Mouse (Mus musculus): ENCODE measurements at regions not wholly inside any gene's neighbourhood (a gene's known extent, or its start where the extent isn't known, plus 50 kb on each side); places are given as distances from the start of the nearest gene placed in this dataset.

GRCm38 (mm10) chr14:72142883-72143487, 348.7 kb downstream of the Gm9195 start:
- Histone ChIP-seq H3K36me3 (no peaks in the 10 kb centered on the region), H3K4me3 (no peak overlapping the region), H3K27ac (no peak overlapping the region), H3K27me3 (replicated peaks) (no peaks in the 10 kb centered on the region), H3K4me1 (no peaks in the 10 kb centered on the region), H3K9ac (no peak overlapping the region), H3K4me2 (no peak overlapping the region), H3K9me3 (replicated peaks) (no peaks in the 10 kb centered on the region)
- 37% methylated on average over 6 of the region's 6 CpGs for WGBS (ENCODE audit: insufficient replicate concordance)
- no peak for ATAC-seq

GRCm38 (mm10) chr14:72141136-72141535, 350.5 kb downstream of the Gm9195 start:
- no peak for ATAC-seq
- Histone ChIP-seq H3K4me2 (no peak overlapping the region), H3K4me1 (no peaks in the 10 kb centered on the region), H3K9me3 (replicated peaks) (no peaks in the 10 kb centered on the region), H3K27me3 (replicated peaks) (no peaks in the 10 kb centered on the region), H3K36me3 (no peaks in the 10 kb centered on the region), H3K27ac (no peak overlapping the region), H3K4me3 (no peak overlapping the region), H3K9ac (no peak overlapping the region)
- WGBS (ENCODE audit: insufficient replicate concordance) = 64% methylated on average over 4 of the region's 4 CpGs

- WGBS (ENCODE audit: insufficient replicate concordance) = 64% methylated on average over 4 of the region's 4 CpGs
Observed at GRCm38 (mm10) chr14:72130149-72130548, 361.5 kb downstream of the Gm9195 start.

DNA sequence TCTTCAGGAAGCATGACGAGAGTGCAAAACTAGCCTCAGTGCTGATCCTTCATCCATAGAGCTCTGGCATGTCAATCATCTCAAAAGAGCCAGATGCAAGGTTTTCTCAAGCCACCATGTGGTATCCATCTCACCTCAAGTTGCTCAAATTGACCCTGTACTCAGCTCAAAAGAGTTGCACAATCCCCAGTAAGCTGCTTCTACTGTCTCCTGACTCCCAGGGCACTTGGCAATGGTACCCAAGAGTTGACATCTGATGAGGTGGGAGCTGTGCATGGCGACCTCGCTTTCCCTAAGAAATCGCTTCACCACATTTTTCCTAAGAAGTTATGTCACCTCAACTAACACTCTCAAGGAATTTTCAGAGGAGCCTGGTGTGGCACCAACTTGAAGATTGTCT, 369.9 kb downstream of the Gm9195 start:
- 79% methylated on average over 4 of the region's 4 CpGs for WGBS (ENCODE audit: insufficient replicate concordance)
- no peak overlapping the region for H3K4me2 ChIP-seq
- no peak overlapping the region for H3K27ac ChIP-seq
- H3K27me3 ChIP-seq (replicated peaks) = no peaks in the 10 kb centered on the region
- ATAC-seq = no peak
- H3K9me3 ChIP-seq (replicated peaks) = no peaks in the 10 kb centered on the region
- H3K4me1 ChIP-seq = no peaks in the 10 kb centered on the region
- no peak overlapping the region for H3K9ac ChIP-seq
- H3K4me3 ChIP-seq = no peak overlapping the region
- no peaks in the 10 kb centered on the region for H3K36me3 ChIP-seq

More at GRCm38 (mm10) chr14:72130149-72130548, 361.5 kb downstream of the Gm9195 start:
- Histone ChIP-seq H3K4me1 (no peaks in the 10 kb centered on the region), H3K4me3 (no peak overlapping the region), H3K36me3 (no peaks in the 10 kb centered on the region), H3K27ac (no peak overlapping the region), H3K27me3 (replicated peaks) (no peaks in the 10 kb centered on the region), H3K4me2 (no peak overlapping the region), H3K9ac (no peak overlapping the region), H3K9me3 (replicated peaks) (no peaks in the 10 kb centered on the region)
- no peak for ATAC-seq

GRCm38 (mm10) chr14:72121006-72121405, 370.6 kb downstream of the Gm9195 start:
- H3K4me2 ChIP-seq = no peak overlapping the region
- WGBS (ENCODE audit: insufficient replicate concordance) = 21% methylated on average over 1 of the region's 1 CpGs
- no peaks in the 10 kb centered on the region for H3K4me1 ChIP-seq
- no peaks in the 10 kb centered on the region for H3K9me3 ChIP-seq (replicated peaks)
- H3K4me3 ChIP-seq = no peak overlapping the region
- no peak overlapping the region for H3K9ac ChIP-seq
- H3K27ac ChIP-seq = no peak overlapping the region
- H3K27me3 ChIP-seq (replicated peaks) = no peaks in the 10 kb centered on the region
- no peaks in the 10 kb centered on the region for H3K36me3 ChIP-seq
- ATAC-seq = no peak

GRCm38 (mm10) chr14:72116842-72117241, 374.8 kb downstream of the Gm9195 start:
- Histone ChIP-seq H3K9ac (no peak overlapping the region), H3K4me2 (no peak overlapping the region)
- WGBS (ENCODE audit: insufficient replicate concordance) = 72% methylated on average over 4 of the region's 4 CpGs

DNA sequence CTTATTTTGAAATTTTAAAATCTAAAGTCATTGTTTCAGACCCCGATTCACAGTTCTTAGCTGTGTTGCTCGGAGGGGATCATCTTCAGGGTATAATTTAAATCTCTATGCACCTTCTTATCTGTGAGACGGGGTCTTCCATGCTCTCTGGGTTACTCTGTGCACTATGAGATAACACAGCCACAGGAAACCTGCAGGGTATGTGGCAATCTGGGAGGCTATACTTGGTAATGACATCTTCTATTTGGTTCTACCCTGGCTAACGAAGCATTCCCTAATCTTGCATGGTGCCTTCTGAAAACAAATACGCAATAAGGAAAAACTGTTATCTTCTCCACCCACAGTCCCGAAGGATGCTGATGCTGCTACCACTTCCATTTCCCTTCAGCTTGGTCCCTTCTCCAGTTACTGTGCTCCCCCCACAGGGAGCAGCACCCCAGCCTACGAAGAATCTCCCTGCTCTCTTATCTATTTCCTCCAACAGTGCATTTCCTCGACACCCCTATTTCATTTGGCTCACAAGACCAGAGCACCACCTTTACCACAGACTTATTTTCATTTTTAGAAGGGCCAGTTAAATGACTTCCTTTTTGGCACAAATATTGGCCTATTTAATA, 378.2 kb downstream of the Gm9195 start:
- Histone ChIP-seq H3K36me3 (no peaks in the 10 kb centered on the region), H3K9ac (no peak overlapping the region), H3K4me3 (no peak overlapping the region), H3K27me3 (replicated peaks) (no peaks in the 10 kb centered on the region), H3K9me3 (replicated peaks) (no peaks in the 10 kb centered on the region), H3K4me2 (no peak overlapping the region), H3K4me1 (0 out of 2 replicates have a peak, but pooled peaks cover 4% of the 10 kb centered on the region), H3K27ac (no peak overlapping the region)
- 11% methylated on average over 8 of the region's 8 CpGs for WGBS (ENCODE audit: insufficient replicate concordance)
- peak; percentile 77 for ATAC-seq

More at GRCm38 (mm10) chr14:72116842-72117241, 374.8 kb downstream of the Gm9195 start:
- Histone ChIP-seq H3K4me3 (no peak overlapping the region), H3K27ac (no peak overlapping the region), H3K36me3 (no peaks in the 10 kb centered on the region), H3K9me3 (replicated peaks) (no peaks in the 10 kb centered on the region), H3K4me1 (0 out of 2 replicates have a peak, but pooled peaks cover 4% of the 10 kb centered on the region), H3K27me3 (replicated peaks) (no peaks in the 10 kb centered on the region)
- no peak for ATAC-seq

DNA sequence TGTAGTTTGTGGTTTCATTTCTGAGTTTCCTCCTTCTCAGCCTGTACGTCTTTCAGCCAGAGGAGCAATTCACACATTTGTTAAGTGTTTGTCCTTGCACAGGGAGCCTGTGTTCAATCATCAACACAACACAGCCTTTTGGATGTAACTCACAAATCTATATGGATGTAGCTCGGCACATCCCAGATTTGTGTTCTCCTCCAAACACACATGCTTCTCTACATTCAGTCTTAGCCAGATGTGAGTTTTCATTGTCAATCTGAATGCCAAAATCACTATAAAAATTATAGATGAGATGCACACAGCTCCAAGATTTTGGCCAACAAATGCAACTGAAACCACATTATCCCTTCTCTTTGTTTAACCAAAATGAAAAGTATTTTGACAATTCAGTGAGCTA, 380.9 kb downstream of the Gm9195 start:
- no peak for ATAC-seq
- Histone ChIP-seq H3K4me3 (no peak overlapping the region), H3K4me2 (no peak overlapping the region), H3K36me3 (no peaks in the 10 kb centered on the region), H3K27me3 (replicated peaks) (no peaks in the 10 kb centered on the region), H3K9ac (no peak overlapping the region), H3K9me3 (replicated peaks) (no peaks in the 10 kb centered on the region), H3K27ac (no peak overlapping the region), H3K4me1 (0 out of 2 replicates have a peak, but pooled peaks cover 4% of the 10 kb centered on the region)
- WGBS (ENCODE audit: insufficient replicate concordance) = 59% methylated on average over 2 of the region's 2 CpGs

DNA sequence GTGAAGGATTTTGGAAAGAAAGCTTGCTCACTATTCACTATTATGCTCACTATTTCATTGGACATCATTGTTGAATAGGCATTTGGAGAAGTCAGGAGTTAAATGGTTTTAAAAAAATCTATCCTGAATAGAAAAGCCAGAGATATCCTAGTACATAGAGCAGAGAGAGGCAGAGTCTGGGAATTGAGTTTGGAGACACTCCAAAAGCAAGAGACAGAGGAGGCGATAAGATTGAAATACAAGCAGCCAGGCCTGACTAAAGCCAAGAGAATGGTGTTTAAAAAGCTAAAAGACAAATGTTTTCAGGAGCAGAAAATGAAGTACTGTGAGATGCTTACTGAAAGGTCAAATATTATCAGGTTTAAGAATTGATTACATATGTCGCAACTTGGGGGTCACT, 400.1 kb downstream of the Gm9195 start:
- WGBS (ENCODE audit: insufficient replicate concordance) = 73% methylated on average over 2 of the region's 2 CpGs
- no peak overlapping the region for H3K4me3 ChIP-seq
- H3K4me1 ChIP-seq = no peaks in the 10 kb centered on the region
- H3K36me3 ChIP-seq = no peaks in the 10 kb centered on the region
- no peak for ATAC-seq
- no peaks in the 10 kb centered on the region for H3K27me3 ChIP-seq (replicated peaks)
- H3K9me3 ChIP-seq (replicated peaks) = no peaks in the 10 kb centered on the region
- H3K27ac ChIP-seq = no peak overlapping the region
- no peak overlapping the region for H3K9ac ChIP-seq
- no peak overlapping the region for H3K4me2 ChIP-seq

- Histone ChIP-seq H3K9me3 (replicated peaks) (no peaks in the 10 kb centered on the region), H3K27ac (no peak overlapping the region), H3K4me1 (no peaks in the 10 kb centered on the region), H3K9ac (no peak overlapping the region), H3K36me3 (no peaks in the 10 kb centered on the region), H3K4me3 (no peak overlapping the region), H3K4me2 (no peak overlapping the region), H3K27me3 (replicated peaks) (no peaks in the 10 kb centered on the region)
- ATAC-seq = no peak
- WGBS (ENCODE audit: insufficient replicate concordance) = 30% methylated on average over 3 of the region's 3 CpGs
Observed at GRCm38 (mm10) chr14:72081473-72081872, 410.2 kb downstream of the Gm9195 start.

DNA sequence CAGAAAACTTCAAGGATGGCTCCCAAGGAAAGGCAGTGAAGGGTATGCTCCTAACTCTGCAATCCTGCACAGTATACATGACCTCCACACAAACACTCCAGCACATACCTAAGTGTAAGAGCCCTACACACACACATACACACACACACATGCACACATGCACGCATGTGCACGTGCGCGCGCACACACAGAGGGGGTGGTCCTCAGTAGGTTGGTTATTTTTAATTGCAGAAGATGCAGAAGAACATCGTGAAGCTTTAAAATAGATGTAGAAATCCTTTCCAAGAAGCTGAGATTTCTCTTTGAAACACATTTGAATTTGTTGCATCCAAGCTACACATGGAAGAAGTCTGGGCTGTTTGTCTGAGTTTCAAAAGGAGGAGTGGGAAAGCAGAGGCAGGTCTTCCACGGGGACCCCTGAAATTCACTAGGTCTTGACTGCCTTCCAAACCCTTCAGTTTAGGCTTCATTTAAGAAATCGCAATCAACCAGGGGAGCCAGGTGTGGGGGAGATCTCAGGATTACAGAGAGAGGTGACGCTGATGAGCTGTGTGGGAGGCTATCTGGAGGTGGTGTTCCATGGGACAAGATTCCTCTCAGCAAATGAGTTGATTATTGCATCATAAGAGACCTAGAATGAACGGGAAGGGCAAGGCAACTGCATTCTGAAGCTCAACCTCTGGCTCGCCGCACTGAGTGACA, 427.4 kb downstream of the Gm9195 start:
- H3K9ac ChIP-seq = no peak overlapping the region
- no peak overlapping the region for H3K27ac ChIP-seq
- no peak for ATAC-seq
- H3K4me1 ChIP-seq = no peaks in the 10 kb centered on the region
- H3K36me3 ChIP-seq = no peaks in the 10 kb centered on the region
- H3K4me3 ChIP-seq = no peak overlapping the region
- no peak overlapping the region for H3K4me2 ChIP-seq
- H3K27me3 ChIP-seq (replicated peaks) = no peaks in the 10 kb centered on the region
- 74% methylated on average over 12 of the region's 12 CpGs for WGBS (ENCODE audit: insufficient replicate concordance)
- no peaks in the 10 kb centered on the region for H3K9me3 ChIP-seq (replicated peaks)

- Histone ChIP-seq H3K4me2 (no peak overlapping the region), H3K27ac (no peak overlapping the region), H3K27me3 (replicated peaks) (no peaks in the 10 kb centered on the region), H3K4me3 (no peak overlapping the region), H3K4me1 (no peaks in the 10 kb centered on the region), H3K9ac (no peak overlapping the region), H3K9me3 (replicated peaks) (no peaks in the 10 kb centered on the region), H3K36me3 (no peaks in the 10 kb centered on the region)
- 26% methylated on average over 2 of the region's 2 CpGs for WGBS (ENCODE audit: insufficient replicate concordance)
- no peak for ATAC-seq
Observed at GRCm38 (mm10) chr14:72042881-72043236, 448.8 kb downstream of the Gm9195 start.
